Mouse (Mus musculus) brown adipose tissue, adult 24 weeks (tissue): ENCODE measurements around the gene Fignl1. TPM values are rescaled to one million over a fixed set of nuclear protein-coding genes. Genes with fewer than 3 reads are reported as not detected.

Experiments used
- H3K27ac ChIP-seq: fragments of 200-500 bp; replicated peaks from 2 replicates; pipeline ENCODE4 v1.5.1; 2012; ENCODE audit warnings: low read depth, mild to moderate bottlenecking, low read length
- H3K4me1 ChIP-seq: fragments of 200-500 bp; 2 replicates; pipeline ENCODE4 v1.6.1; 2012; ENCODE audit warnings: low read length, mixed read lengths; ENCODE audit not compliant: control insufficient read depth, insufficient read depth, insufficient read length
- H3K4me3 ChIP-seq: fragments of 200-500 bp; 2 replicates; pipeline ENCODE4 v1.5.1; 2012; ENCODE audit warnings: low read depth, mild to moderate bottlenecking, low read length, moderate library complexity; ENCODE audit not compliant: insufficient read depth
- polyA plus RNA-seq: library from polyadenylated mRNA; stranded (reverse); fragments of >200 nt; gene quantifications from 2 replicates; pipeline ENCODE4 v1.2.4, GENCODE M21; 2012; ENCODE audit not compliant: missing spikeins, insufficient read depth, insufficient read length

The Fignl1 gene
- polyA plus RNA-seq, 1 experiment, result 0.79 TPM

DNA sequence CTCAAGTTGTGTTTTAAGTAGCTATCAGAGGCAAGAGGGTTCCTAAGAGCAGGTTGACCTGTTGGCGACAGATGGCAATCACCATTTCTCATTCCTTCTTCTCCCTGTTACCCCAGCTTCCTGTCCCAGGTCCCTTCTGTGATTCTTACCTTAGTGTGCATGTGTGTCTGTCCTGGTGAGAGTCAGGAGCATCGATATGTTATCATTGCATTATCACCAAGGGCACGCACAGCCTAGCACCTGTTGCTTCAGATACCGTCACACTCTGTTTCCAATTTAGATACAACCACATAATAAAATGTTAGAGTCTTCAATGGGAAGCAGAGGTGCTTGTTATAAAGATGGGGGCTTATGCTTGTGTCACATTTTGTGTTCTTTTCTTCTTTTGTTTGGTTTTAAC, 36.6 kb downstream of the Fignl1 start:
- no peak overlapping the region for H3K4me3 ChIP-seq
- H3K27ac ChIP-seq, result no peak overlapping the region
- 0 out of 2 replicates have a peak, but pooled peaks cover 2% of the 10 kb centered on the region for H3K4me1 ChIP-seq

DNA sequence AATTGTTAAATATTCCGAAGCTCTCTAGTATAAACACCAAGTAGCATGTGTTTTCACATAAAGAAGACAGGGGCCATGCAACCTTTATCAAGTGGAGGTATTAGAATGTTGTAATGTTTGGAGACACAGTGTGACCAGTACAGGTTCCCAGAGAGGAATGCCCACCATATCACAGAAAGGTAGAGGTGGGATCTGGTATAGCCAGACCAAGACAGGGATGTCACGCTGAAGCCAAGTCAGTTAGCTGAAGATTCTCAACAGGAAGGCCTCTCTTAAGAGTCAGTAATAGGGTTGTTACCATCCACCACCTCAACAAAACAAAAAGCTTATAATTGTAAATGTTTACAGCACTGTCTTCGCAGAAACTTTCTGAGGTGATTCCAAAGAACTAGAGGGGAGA, 38.1 kb downstream of the Fignl1 start:
- Histone ChIP-seq H3K4me1 (no peaks in the 10 kb centered on the region), H3K4me3 (no peak overlapping the region), H3K27ac (no peak overlapping the region)

DNA sequence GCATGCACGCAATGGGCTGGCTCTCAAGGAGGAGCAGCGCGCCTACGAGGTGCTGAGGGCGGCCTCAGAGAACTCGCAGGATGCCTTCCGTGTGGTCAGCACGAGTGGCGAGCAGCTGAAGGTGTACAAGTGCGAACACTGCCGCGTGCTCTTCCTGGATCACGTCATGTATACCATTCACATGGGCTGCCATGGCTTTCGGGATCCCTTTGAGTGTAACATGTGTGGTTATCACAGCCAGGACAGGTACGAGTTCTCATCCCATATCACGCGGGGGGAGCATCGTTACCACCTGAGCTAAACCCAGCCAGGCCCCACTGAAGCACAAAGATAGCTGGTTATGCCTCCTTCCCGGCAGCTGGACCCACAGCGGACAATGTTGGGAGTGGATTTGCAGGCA, 39.5 kb downstream of the Fignl1 start:
- Histone ChIP-seq H3K4me1 (no peaks in the 10 kb centered on the region), H3K4me3 (no peak overlapping the region), H3K27ac (no peak overlapping the region)

DNA sequence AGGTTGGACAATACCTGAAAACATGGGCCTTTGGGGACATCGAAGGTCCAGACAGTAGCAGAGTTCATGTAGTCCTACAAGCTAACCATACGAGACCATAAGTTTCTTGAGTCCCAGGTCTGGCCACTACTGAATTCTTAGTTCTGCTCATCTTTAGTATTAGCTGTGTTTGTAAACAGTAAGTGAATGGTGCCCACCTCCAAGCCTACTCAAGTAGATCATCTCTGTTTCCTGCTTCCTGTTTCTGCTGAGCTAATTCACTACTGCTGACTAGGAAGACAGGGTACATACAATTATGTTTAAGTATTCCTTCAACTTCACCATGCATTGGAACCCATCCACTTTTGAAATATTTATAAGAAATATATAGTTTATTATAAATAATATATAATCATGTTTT, 40.7 kb downstream of the Fignl1 start:
- no peak overlapping the region for H3K4me3 ChIP-seq
- no peaks in the 10 kb centered on the region for H3K4me1 ChIP-seq

DNA sequence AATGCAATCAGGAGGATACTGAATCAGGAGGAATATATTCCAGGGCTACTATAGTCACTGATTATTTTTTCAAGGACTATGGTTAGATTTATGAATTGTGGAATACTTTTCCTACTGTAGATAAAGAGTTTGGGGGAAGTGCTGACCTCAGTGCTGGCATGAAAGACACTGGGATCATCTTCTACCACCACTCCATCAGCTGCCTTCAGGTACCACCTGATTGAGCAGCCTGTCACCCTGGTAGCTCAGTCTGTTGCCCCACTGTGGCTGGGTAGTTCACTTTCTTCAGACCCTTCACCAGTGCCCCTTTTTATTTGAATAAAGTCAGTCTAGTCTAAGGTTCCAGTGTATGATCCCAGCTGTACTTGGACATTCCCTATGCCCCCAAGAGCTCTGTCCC, 42.0 kb downstream of the Fignl1 start:
- no peak overlapping the region for H3K4me3 ChIP-seq
- no peaks in the 10 kb centered on the region for H3K4me1 ChIP-seq
- H3K27ac ChIP-seq, result no peak overlapping the region

More for the DNA sequence above, 40.7 kb downstream of the Fignl1 start:
- H3K27ac ChIP-seq, result no peak overlapping the region

DNA sequence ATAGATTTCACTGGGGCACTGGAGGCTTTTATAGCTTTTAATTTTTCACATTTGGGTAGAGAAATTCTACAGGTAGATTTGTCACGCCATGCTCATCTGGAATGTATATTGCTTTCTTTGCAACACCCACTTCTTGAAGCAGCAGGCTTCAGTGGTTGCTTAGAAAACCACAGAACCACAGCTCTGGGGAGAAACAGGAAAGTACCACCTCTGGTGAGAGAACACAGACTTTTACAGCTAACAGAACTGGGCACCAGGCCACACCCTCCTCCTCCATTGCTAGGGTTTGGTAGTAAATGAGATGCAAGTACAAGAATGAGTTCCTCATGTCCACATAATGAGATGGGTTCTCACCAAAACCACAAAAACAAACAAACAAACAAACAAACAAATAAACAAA, 42.7 kb downstream of the Fignl1 start:
- Histone ChIP-seq H3K4me3 (no peak overlapping the region), H3K4me1 (no peaks in the 10 kb centered on the region), H3K27ac (no peak overlapping the region)

DNA sequence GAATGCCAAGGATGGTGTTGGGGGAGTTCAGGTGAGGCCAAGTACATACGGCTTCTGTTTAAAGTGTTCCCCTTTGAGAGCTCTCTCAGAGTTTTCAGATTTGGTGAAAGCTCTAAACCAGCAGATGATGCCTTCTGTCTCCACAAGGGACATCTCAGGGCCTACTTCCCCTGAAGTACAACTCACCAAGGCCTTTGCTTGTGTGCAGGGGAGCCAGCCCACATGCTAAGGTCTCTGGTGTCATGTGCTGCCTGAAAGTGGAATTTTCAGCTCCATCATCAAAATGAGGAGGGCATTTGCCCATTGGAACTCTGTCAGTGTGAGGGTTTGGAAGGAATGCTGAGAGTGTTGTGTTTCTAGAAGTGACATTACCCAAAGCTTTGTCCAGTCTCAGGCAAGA, 43.3 kb downstream of the Fignl1 start:
- Histone ChIP-seq H3K4me3 (no peak overlapping the region), H3K27ac (no peak overlapping the region), H3K4me1 (no peaks in the 10 kb centered on the region)

DNA sequence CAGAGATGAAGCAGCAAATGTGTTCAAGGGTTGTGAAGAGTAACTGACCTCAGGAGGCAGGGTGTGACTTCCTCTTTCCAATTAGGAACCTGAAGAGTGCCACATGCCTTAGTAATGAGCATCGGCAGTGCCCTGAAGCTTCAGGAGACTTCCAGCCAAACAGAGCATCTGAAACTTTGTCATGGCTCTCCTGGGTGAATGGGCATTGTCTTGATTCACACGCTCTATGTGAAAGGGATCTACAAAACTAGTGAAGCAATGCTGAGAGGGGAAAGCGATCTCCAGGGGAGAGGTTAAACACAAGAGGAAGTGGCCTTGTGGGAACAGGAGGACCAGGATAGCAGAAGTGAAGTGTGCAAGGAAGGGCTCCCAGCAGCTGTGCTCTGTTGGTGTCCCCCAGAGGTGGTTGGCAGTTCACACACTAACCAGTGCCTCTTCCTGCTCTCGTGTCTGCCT, 45.5 kb downstream of the Fignl1 start:
- Histone ChIP-seq H3K4me1 (no peaks in the 10 kb centered on the region), H3K4me3 (no peak overlapping the region), H3K27ac (no peak overlapping the region)

DNA sequence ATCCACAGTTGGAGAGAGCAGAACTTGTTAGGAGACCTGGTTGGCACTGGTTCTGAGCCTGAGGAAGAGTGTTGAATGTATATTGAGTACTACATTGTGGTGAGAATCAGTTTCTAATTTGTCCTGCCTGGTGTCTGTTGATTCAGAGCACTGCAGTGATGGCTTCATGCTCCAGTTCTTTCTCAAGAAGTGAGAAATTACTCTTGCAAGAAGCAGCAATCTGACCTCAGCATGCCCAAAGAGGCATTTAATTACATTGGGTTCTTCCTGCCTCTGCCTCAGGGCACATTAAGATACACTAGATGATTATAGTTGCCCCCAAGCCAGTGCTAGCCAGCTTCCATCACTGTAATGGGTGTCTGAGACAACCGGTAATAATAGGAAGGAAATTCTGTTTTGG, 49.9 kb downstream of the Fignl1 start:
- no peaks in the 10 kb centered on the region for H3K4me1 ChIP-seq
- H3K27ac ChIP-seq, result no peak overlapping the region
- no peak overlapping the region for H3K4me3 ChIP-seq

DNA sequence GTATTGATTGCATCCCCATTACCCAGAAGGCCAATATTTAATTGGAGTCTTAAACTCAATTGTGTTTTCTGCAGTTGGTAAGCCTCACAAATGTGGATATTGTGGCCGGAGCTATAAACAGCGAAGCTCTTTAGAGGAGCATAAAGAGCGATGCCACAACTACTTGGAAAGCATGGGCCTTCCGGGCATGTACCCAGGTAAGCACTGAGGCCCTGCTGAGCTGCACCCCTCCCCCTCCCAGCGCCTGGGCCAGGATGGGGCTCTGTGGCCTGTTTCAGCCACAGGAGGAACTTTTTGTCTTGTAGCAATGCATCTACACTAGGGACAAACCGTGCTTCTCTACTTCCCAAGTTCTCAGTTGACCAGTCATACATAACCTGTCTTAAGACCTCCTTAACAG, 50.6 kb downstream of the Fignl1 start:
- Histone ChIP-seq H3K4me1 (no peaks in the 10 kb centered on the region), H3K27ac (no peak overlapping the region), H3K4me3 (no peak overlapping the region)

DNA sequence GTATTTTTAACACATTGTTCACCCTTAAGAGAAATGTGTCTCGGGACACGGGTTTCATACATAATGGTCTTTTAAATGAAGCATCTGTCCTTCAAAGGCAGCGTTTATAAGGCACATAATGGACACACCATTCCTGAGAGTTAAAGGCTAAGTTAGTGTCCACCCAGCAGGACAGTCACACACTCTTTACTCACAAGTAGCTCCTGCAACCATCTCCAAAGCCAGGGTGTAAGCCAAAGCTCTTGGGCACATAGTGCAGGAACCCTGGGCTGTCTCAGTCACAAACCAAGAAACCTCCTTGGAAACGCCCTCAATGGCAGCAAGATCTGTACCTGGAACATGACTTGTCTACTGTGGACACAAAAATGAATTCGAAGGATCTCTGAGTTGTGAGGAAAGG, 55.9 kb downstream of the Fignl1 start:
- no peak overlapping the region for H3K4me3 ChIP-seq
- H3K4me1 ChIP-seq, result no peaks in the 10 kb centered on the region
- H3K27ac ChIP-seq, result no peak overlapping the region

DNA sequence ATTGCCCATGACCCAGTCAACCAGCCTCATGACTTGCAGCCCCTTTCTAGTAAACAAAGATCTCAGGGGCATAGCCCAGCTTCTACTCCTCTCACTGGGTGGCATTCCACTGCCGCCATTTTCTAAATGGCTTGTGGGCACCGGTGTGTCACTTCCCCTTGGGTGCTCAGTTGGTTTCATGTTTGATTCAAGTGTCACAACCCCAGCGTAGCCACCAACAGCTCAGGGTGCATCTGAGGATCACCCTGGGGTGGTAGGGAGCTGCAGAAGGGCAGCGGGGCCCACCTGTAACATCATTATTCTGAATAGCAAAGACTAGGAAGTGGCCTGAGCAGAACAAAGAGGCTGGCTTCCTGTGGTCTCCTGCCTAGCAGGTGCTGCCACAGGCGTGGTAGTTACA, 57.7 kb downstream of the Fignl1 start:
- Histone ChIP-seq H3K4me3 (no peak overlapping the region), H3K27ac (no peak overlapping the region), H3K4me1 (no peaks in the 10 kb centered on the region)

DNA sequence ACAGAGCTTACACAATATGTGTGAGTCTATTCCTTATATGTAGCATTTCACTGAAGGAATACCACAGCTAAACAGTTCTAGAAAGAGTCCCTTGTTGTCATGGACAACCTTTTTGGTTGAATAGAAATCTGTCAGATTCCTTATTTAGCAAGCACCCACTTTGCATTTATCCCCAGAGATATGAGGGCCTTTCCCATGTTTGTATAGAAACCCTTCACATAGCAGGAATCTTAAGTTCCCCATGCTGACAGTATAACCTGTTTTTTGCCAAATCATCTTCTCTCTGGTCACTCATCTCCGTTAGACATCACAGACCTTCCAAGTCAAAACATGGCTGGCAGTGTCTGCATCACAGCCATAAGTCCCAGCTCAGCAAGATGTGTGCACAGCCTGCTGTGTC, 64.5 kb downstream of the Fignl1 start:
- Histone ChIP-seq H3K27ac (no peak overlapping the region), H3K4me3 (no peak overlapping the region), H3K4me1 (no peaks in the 10 kb centered on the region)

DNA sequence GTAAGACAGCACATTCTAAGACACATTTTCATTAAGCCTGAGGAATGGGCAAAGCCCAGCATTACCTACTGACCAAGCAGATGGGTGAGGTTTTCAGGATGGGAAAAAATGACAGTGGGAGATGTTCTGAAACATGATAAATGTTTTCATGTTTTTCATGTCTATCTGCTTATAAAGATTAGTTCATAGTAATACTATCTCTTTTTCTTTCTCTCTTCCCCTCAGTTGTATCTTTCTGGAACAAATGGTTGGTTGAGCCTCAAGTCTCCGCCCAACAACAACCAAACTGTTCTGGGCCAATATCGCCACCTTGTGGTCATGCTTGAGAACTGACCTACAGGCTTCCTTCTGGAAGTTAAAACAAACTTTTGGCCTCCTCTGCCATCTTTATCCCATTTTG, 66.1 kb downstream of the Fignl1 start:
- no peak overlapping the region for H3K27ac ChIP-seq
- no peaks in the 10 kb centered on the region for H3K4me1 ChIP-seq
- H3K4me3 ChIP-seq, result no peak overlapping the region

DNA sequence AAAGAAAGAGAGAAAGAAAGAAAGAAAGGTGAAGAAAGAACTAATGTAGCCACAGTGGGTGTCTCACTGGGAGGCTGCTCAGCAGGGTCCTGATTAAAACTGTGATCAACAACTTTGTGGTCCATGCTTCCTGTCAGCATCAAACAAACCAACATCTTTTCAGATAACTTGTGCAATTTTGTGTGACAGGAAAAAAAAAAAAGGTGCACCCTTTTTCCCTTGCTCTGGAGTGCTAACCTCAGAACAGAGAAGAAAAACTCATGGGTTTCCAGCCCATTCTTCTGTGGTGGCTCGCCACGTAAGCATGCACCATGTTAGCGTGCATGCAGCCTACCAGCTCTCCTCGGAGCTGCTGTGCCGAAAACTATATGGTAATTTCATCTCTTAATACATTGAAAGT, 67.2 kb downstream of the Fignl1 start:
- no peak overlapping the region for H3K4me3 ChIP-seq
- no peak overlapping the region for H3K27ac ChIP-seq

DNA sequence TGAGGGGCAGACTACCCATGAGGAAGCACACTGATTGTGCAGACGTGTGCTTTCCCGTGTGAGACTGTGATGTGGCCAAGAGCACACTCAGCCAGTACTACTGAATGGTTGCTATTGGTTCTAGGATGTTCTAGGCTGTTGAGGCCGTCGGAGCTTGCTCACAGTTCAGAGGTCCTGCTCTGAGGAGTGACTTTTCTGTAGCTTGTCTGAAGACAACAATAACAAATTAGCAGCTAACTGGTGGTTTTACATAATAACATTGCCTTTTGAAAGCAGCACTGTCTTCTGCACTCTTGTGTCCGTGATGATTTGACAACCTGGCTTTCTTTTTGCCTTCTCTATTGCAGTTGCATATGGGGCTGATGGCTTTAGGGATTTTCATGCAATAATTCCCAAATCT, 68.2 kb downstream of the Fignl1 start:
- Histone ChIP-seq H3K27ac (no peak overlapping the region), H3K4me1 (no peaks in the 10 kb centered on the region), H3K4me3 (no peak overlapping the region)

More for the DNA sequence above, 67.2 kb downstream of the Fignl1 start:
- H3K4me1 ChIP-seq, result no peaks in the 10 kb centered on the region

DNA sequence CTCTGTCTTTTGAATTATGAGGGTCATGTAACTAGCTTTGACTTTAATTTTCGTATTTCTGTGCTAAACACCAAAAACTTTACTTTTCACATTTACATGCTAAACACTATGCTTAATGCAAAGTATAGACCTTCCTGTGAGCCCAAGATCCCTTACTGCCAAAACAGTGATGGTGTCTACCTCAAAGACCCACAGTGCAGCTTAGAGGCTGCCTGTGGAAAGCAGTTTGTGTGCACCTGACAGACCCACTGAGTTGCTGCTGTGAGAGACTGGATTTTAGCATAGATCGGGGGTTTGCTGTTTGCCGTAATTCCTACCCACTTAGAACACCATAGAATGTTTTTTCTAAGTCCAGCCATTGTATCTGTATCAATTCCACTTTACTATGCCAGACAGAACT, 69.7 kb downstream of the Fignl1 start:
- no peak overlapping the region for H3K27ac ChIP-seq
- no peak overlapping the region for H3K4me3 ChIP-seq

More for the DNA sequence above, 69.7 kb downstream of the Fignl1 start:
- H3K4me1 ChIP-seq, result no peaks in the 10 kb centered on the region
